Mouse (Mus musculus) spleen, postnatal 14 days (tissue): Measurements from ENCODE around the gene Olfr1382.
"Not testable (repeated sequence)": the region's sequence is repeated elsewhere in the genome, so short reads cannot be mapped to it uniquely, and the experiment has no call there.

Experiments
- DNase-seq, 2 experiments: peaks; one replicate each; pipeline ENCODE4 v3.0.0; 2021 to 2022; ENCODE audit warnings: low spot score in 2 of 2

Gene Olfr1382

GRCm38 (mm10) chr11:49527947-49528346, at the start of gene Olfr1382:
Olfr1382 (plus strand) TSS chr11:49528247.
- DNase-seq: no peak

GRCm38 (mm10) chr11:49485973-49486372, 42.1 kb upstream of the Olfr1382 start:
- DNase-seq: no peak

GRCm38 (mm10) chr11:49488770-49489169, 39.3 kb upstream of the Olfr1382 start, which contains the start of gene Olfr1385:
Olfr1385 (plus strand) TSS chr11:49489070.
- DNase-seq: not testable (repeated sequence)

GRCm38 (mm10) chr11:49518086-49518485, 10.0 kb upstream of the Olfr1382 start:
- no peak for DNase-seq

- no peak for DNase-seq
Observed at GRCm38 (mm10) chr11:49519348-49519747, 8.7 kb upstream of the Olfr1382 start, which contains the start of gene Olfr1383. Olfr1383 (plus strand) TSS chr11:49519648.

- DNase-seq: no peak
Observed at GRCm38 (mm10) chr11:49532761-49533160, 4.7 kb downstream of the Olfr1382 start.

- DNase-seq: not testable (repeated sequence)
Observed at GRCm38 (mm10) chr11:49536631-49537030, 8.6 kb downstream of the Olfr1382 start.

- not testable (repeated sequence) for DNase-seq
Observed at GRCm38 (mm10) chr11:49543149-49543548, 15.1 kb downstream of the Olfr1382 start, which contains the start of gene Olfr1381. Olfr1381 (plus strand) TSS chr11:49543449.

GRCm38 (mm10) chr11:49554033-49554432, 26.0 kb downstream of the Olfr1382 start:
- not testable (repeated sequence) for DNase-seq

- DNase-seq: not testable (repeated sequence)
Observed at GRCm38 (mm10) chr11:49556578-49556977, 28.5 kb downstream of the Olfr1382 start, which contains the start of gene Olfr1380. Olfr1380 (plus strand) TSS chr11:49556878.

- DNase-seq: not testable (repeated sequence)
Observed at GRCm38 (mm10) chr11:49575054-49575453, 47.0 kb downstream of the Olfr1382 start.

- DNase-seq: not testable (repeated sequence)
Observed at GRCm38 (mm10) chr11:49580452-49580851, 52.4 kb downstream of the Olfr1382 start.
